Mouse (Mus musculus) MEL (cell line): Measurements from ENCODE around the gene Atpif1.

Source experiments
- BHLHE40 ChIP-seq: IDR thresholded peaks from 2 replicates; pipeline ENCODE4 v1.6.1; 2012; ENCODE audit warnings: low read depth, mild to moderate bottlenecking, inconsistent platforms, low read length, improper control_type of control experiment, borderline replicate concordance
- CTCF ChIP-seq, 3 experiments: IDR thresholded peaks in 2 of 3; conservative IDR thresholded peaks in 1 of 3; 2 replicates each; pipeline ENCODE4 v1.5.1; 2011 to 2012; ENCODE audit warnings: low read length in 3 of 3, low read depth in 2 of 3, mild to moderate bottlenecking in 2 of 3, improper control_type of control experiment in 1 of 3, inconsistent platforms in 1 of 3, mixed read lengths in 1 of 3, moderate library complexity in 1 of 3; ENCODE audit not compliant: control insufficient read depth in 1 of 3, insufficient read depth in 1 of 3, poor library complexity in 1 of 3, severe bottlenecking in 1 of 3
- MAFK ChIP-seq: IDR thresholded peaks from 2 replicates; pipeline ENCODE4 v1.6.1; 2011; ENCODE audit warnings: low read depth, mild to moderate bottlenecking, low read length, improper control_type of control experiment, borderline replicate concordance
- MAX ChIP-seq: IDR thresholded peaks from 2 replicates; pipeline ENCODE4 v1.6.1; 2011; ENCODE audit warnings: low read length, improper control_type of control experiment
- MYC ChIP-seq: IDR thresholded peaks from 2 replicates; pipeline ENCODE4 v1.6.1; 2011; ENCODE audit warnings: low read depth, mild to moderate bottlenecking, low read length, improper control_type of control experiment, moderate library complexity
- NRF1 ChIP-seq: IDR thresholded peaks from 2 replicates; pipeline ENCODE4 v1.6.1; 2014; ENCODE audit warnings: low read depth, mild to moderate bottlenecking, inconsistent platforms, low read length, improper control_type of control experiment, moderate library complexity; ENCODE audit not compliant: poor library complexity, insufficient read depth, severe bottlenecking
- POLR2A ChIP-seq, 2 experiments: IDR thresholded peaks; 2 replicates each; pipeline ENCODE4 v1.6.1; 2011 to 2012; ENCODE audit warnings: low read length in 2 of 2, mild to moderate bottlenecking in 2 of 2, control low read depth in 1 of 2, improper control_type of control experiment in 1 of 2, low read depth in 1 of 2, moderate library complexity in 1 of 2; ENCODE audit not compliant: control insufficient read depth in 1 of 2, insufficient read depth in 1 of 2, poor library complexity in 1 of 2
- POLR2AphosphoS2 ChIP-seq: IDR thresholded peaks from 2 replicates; pipeline ENCODE4 v1.6.1; 2011; ENCODE audit warnings: low read length, improper control_type of control experiment
- RAD21 ChIP-seq: IDR thresholded peaks from 2 replicates; pipeline ENCODE4 v1.6.1; 2011; ENCODE audit warnings: mild to moderate bottlenecking, low read depth, low read length, improper control_type of control experiment
- UBTF ChIP-seq: IDR thresholded peaks from 2 replicates; pipeline ENCODE4 v1.6.1; 2012; ENCODE audit warnings: low read depth, mild to moderate bottlenecking, inconsistent platforms, low read length, improper control_type of control experiment, moderate library complexity, borderline replicate concordance; ENCODE audit not compliant: insufficient read depth
- USF1 ChIP-seq: IDR thresholded peaks from 2 replicates; pipeline ENCODE4 v1.6.1; 2014; ENCODE audit warnings: low read depth, mild to moderate bottlenecking, inconsistent platforms, low read length, improper control_type of control experiment, moderate library complexity

GRCm38 (mm10) chr4:132565089-132565747 is 31.8 kb upstream of the Atpif1 start:
- TF ChIP-seq UBTF (no peak), CTCF (IDR thresholded peaks at IDR 0.05 in 2 of 3, conservative IDR thresholded peaks at IDR 0.05 in 1 of 3; ENCODE audit: control insufficient read depth in 1 of 3, insufficient read depth in 1 of 3, low read depth in 2 of 3, low read length in 3 of 3, poor library complexity in 1 of 3, severe bottlenecking in 1 of 3) (no peak), POLR2AphosphoS2 (no peak), RAD21 (no peak), USF1 (no peak), POLR2A (IDR thresholded peaks at IDR 0.05; ENCODE audit: control insufficient read depth in 1 of 2, insufficient read depth in 1 of 2, low read depth in 1 of 2, low read length in 2 of 2, poor library complexity in 1 of 2) (no peak), MYC (no peak), BHLHE40 (no peak), NRF1 (no peak), MAX (no peak), MAFK (no peak)
